Mouse (Mus musculus) mouse embryonic stem cell (cell line): ENCODE data around the gene Ccdc12.

Experiments used
- in situ Hi-C, 2 experiments: fragments of 300-500 bp; cut with MboI; formaldehyde crosslinking; loops; 1 replicate in 1 of 2; 3 replicates in 1 of 2; pipeline ENCODE4 v1.14.3; 2019 to 2020; ENCODE audit warnings: low sequenced_read_pairs in 2 of 2, low pct_unique_long_range_greater_than_20kb in 1 of 2, mixed read lengths in 1 of 2; ENCODE audit not compliant: unreplicated experiment in 1 of 2

Ccdc12 gene

DNA sequence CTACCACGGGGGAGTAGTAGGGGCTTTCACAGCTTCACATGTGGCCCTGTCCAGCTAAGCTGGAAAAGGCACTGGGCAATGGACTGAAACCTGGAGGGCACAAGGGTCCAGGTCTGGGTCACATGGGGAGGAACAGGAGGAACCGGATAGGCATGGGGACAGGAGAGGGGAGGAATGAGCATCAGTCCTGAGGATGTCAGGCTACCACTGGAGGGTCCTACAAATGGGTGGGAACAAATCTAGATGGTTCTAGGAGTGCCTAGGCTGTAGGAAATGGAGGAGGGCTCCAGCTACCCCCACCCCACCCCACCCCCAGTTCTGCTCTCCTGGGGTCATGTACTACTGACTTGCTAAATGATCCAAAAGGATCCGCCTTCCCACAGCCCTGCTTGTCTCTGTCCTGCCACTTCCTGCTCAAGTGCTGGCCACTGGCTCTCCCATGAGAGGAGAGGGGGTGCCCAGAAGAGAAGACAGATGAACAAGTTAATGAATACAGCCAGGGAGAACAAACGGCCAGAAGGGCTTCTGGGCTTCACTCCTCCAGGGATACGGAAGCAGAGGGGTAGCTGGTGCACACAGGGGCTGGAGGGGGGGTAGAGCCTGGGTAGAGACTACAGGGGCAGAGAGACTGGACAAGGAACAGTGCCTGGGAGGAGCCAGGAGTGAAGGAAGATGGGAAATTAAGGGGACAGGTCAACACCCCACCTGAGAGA, 13.3 kb upstream of the Ccdc12 start:
- in situ Hi-C loops, result no loop called here

DNA sequence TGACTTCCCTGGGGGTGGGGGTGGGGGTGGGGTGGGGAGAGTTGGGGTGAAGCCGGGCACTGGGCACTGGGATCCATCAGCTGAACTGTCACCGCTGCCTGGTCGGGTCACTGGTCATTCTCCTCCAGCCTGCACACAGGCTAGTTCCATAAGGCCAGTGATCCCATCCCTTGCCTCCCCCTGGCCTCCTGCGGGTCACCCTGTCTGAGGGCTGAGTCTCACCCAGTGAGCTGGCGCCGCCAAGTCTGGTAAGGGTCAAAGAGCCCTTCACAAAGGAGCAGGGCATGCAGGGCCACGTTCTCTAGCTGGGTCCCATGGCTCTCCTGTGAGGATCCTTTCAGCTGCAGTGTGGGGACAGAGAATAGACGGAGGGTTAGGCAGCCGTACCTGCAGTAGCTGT, 12.5 kb upstream of the Ccdc12 start:
- in situ Hi-C loops, result no loop called here

DNA sequence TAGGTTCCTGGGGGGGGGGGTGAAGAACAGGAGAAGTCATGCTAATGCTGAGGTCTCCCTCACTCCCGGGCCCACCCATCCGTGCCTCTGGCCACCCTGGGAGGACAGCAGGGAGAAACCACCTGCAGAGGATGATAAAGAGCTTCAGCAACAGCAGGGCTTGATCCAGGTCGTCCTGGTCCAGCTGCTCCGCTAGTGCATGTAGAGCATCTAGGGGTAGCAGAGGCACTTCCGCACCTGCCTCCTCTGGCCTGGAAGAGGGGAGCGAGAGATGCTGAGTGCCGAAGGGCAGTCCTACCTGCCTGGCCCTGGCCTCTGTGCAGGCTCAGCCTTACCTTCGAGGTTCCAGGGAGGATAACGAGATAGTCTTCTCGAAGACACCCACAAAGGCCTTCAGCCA, 12.0 kb upstream of the Ccdc12 start:
- in situ Hi-C loops, result no loop called here

DNA sequence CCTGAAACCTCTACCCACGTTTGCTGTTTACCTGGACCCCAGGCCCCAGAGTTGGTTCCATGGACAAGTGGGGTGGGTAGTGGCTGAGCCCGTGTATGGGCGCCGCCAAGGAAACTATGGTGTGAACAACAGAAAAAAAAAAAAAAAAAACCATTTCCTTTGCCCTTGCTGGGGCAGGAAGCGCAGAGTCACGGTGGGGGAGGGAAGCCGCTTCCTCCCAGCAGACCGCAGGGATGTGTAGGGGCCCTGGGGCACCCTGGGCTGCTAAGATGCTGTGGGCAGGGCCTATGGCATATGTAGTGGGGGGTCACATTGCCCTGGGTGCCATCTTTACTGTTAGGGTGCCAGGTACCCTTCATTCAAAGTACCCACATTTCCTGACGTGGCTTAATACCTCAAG, 11.1 kb upstream of the Ccdc12 start:
- in situ Hi-C loops, result no loop called here

DNA sequence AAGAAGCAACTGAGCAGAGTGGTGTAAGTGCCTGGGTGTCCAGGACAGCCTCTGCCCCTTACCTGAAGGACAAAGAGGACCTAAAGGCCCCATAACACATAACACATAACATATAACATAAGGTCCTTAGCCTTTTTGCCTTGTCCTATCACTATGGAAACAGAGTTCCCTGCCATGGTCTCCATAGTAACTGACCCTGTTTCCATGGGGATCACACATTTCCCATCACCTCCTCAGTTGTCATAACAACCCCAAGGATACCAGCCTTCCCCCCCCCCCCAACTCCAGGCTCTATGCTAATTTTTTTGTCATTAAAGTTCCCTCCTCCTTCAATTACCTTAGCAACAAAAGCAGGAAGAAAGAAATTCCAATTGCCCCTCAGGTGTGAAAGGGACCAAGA, 6.5 kb upstream of the Ccdc12 start:
- in situ Hi-C loops, result no loop called here

DNA sequence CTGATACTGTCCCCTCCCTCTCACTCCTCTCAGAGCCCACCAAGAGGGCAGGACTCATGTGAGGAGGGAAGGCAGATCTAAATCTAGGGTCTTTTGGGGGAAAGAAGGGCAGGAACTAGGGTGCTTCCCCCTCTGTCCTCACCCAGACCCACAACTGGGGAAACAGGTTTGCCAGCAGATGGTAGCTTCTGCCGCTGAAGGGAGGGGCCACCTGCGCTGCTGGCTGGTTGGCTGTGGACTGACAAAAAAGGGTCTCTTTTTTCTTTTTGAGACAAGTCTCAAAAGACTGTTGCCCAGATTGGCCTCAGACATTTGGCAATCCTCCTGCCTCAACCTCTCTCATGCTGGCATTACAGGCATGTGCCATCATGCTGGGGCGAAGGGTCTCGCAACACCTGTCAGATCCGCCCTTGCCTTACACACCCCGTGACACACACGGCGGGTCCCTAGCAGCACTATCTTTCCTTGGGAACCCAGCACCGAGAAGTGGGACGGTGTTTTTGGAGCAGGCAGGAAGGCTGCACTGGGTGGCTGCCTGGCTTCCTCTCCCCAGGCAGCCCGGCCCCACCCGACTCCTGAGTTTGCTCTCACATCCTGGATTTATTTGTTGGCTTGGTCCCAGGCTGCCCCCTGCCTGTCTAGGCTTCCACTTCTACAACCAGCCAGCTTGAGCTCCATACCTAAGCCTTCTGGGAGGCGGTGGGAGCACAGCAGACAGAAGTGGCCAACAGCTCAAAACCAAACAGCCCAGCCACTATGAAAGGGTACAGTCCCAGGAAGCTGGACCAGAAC, 4.2 kb upstream of the Ccdc12 start:
- in situ Hi-C loops, result no loop called here

DNA sequence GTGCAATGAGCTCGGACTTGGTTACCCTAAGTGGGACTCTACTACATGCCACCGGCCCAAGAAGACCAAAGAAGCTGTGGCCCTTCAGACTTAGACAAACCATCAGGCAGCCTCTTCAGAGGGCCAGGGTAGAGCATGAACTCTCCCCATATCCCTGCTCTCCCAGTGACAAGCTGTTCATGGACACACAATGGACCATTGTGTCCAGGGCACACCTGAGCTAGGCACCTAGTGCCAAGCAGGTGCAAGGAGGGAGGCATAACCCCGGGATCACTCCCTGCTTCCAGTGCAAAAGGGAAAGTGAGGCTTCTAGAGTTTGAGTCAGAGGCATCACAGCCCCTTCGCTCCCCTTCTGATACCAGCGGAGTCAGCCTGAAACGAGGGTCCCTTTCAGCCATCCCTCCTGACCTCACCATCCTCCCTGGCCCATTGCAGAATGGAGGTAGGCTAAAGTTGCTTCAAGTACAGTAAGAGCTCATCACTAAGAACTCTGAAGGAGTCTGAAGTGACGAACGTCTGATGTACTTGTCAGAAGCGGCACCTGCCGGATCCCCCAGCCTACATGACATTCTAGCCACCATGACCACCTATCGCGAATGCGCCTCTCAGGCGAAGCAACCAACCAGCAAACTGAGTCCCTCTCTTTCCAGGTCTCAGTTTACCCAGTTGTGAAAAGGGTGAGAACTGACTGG, 3.2 kb upstream of the Ccdc12 start:
- in situ Hi-C loops, result no loop called here

DNA sequence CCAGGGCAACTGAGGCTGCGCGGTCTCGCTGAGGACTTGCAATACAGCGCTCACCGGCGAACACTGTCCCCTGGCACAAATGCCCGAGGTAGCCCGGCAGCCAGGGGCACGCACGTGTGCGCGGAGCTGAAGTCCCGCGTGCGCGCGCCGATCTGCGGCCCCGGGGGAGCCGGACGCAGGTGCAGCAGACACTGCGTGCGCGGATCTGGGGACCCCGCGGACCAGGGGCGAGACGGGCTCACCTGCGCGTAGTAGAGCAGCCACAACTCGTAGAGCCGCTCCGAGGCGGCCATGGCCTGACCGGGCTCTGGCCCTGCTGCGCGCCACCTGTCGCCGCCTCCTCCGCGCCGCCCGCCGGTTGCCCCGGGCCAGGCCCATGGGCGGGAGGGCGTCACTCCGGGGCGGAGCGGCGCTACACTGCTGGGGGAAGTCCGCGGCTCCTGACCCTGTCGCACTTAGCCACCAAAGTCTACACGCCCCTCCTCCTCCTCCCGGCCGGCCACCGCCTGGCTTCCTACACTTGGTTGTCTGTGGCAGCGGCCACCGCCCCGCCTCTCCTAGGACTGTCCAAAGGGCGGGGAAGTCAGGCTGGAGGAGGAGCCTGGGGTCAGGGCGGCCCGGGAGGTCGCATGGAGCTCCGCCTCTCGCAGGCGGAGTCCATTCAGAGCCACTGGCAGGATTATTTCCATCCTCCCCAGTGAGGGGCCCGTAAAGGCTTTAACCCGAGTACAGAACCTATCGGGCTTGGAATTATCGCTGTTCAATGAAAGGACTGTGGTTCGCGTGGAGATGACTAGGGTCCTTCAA, 2.4 kb upstream of the Ccdc12 start, which contains the start of gene Nbeal2:
Gene Nbeal2 (minus strand): TSS at position 507 of the 807 bp plus-strand sequence.
- in situ Hi-C loops, result no loop called here

DNA sequence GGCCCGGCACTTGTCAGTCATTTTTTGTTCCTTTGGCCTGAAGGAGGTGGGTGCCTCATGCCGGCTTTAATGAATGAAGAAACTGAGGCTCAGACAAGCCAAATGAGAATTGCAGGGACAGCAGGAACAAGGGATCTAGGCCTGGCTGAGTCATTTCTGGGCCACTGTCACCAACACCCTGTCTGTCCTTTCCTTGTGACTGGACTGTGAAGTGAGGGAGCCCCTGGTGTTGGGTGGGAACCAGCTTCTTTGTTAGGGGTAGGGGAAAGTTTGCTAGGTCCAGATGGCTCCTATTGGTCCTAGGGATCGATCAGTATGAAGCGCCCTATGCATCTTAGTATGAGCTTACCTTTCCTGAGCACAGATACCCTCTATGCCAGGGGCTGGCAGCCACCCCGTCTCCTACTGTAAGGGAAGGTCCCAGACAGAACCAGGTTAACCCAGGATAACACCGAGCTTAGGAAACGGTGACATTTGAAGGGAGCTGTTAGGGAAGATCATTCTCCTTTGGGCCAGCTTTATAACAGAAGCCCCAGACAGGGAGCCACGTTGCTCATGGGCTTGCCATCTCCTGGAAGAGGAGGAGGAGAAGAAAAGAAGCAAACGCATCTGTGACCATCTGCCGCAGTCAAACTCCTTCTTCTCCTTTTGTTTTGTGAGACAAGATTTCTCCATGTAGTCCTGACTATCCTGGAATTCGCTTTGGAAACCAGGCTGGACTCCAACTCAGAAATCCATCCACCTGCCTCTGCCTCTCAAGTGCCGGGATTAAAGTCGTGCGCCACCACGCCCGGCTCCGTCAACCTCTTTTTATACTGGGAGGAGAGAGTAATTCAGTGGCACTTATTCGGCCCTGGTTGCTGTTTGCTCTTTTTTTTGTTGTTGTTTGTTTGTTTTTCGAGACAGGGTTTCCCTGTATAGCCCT, 1.3 kb upstream of the Ccdc12 start:
- in situ Hi-C loops, result no loop called here

DNA sequence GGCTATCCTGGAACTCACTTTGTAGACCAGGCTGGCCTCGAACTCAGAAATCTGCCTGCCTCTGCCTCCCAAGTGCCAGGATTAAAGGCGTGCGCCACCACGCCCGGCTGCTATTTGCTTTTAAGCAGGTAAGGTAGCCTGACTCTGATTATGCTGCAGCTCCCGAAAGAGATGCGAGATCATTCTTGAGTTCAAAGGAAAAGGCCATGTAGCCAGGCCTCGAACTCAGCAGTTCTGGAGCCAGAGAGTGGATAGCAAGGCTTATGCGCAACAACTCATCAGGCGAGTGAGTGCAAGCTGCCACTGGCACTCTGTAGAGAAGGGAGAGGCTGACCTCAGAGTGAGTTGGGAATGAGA, 674 bp upstream of the Ccdc12 start:
- in situ Hi-C loops, result no loop called here

DNA sequence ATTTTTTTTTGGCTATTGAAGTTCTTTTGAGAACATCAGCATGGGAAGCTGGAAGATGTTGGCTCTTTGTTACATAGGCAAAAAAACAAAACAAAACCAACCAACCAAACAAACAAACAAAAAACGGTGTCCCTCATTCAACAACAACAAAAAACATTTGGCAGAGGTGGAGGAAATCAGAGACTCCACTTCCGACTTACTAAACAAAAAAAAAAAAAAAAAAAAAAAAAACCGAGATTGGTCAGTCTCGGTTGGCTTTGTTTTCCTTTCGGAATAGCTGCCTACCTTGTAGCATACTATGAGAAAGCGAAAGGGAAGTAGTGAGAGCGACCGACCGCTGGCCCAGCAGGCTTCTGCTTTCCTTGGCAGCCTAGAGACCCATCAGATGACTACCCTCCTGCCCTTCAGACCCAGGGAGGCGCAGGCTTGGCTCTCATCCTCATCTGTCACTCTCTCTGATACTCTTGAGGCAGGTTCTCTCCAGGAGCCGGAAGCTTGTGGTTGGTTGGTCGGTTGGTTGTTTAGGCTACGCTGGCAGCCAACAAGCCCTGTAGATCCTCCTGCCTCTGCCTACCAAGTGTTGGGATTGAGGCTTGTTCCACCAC, 1.3 kb downstream of the Ccdc12 start:
- in situ Hi-C loops, result no loop called here

DNA sequence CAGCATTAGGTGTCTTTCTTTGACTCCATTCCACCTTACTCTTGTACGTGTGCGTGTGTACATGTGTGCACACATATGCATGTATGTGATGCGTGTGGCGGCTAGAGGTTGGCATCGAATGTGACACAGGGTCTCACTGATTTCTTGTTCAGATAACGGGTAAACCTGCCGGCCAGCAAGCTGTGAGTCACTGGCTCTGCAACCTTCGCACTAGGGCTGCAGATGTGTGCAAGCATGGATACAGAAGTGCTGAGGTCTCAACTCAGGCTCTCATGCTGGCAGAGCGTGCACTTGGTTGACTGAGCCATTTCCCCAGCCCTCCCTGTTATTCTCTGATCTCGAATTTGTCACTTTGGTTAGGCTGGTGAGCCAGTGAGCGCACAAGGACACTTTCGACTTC, 3.2 kb downstream of the Ccdc12 start:
- in situ Hi-C loops, result no loop called here

DNA sequence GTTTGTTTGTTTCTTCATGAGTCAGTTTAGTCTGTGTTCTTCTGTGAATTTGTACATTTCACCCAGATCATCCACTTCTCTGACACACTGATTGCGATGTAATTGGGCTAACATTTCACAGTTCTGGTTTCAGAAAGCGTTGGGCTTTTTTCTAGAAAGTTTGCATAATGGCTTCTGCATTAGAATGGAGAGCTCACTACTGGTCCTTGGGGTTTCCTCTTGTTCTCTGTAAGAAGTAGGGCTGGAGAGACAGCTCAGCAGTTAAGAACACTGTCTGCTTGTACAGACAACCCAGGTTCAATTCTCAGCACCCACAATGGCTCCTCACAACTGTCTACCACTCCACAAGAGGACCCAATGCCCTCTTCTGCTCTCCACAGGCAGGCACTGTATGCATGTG, 3.9 kb downstream of the Ccdc12 start:
- in situ Hi-C loops, result no loop called here

DNA sequence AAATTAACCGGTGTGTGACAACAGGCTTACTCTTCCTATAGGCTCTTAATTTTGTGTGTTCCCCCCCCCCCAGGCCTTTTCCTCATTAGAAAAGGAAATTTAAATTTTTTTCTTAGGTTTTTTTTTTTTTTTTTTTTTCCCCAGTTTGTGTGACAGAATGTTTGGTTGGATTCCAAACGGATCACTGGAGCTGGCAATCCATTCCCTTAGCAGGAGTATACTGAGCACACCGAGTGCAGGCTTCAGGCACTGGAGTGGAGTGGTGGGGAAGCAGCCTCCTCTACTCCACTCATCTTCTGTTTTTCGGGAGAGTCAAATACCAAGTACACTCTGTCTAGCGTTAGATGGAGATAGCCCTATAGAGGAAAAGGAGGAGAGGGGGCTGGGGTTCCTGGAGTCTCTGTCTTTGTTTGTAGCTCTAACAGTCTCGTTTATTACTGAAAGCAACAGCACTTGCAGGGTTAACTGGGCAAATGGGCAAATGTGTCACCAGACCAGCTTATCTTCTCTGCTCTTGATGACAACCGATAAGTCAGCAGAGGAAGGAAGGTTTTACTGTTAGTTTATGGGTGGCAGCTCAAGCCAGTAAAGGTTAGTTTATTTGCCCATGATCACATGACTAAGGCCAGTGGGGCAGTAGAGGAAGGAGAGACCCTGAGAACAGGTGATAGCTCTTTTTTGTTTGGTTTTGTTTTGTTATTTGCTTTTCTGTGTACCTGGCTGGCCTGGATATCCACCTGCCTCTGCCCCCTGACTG, 4.7 kb downstream of the Ccdc12 start:
- in situ Hi-C loops, result no loop called here

DNA sequence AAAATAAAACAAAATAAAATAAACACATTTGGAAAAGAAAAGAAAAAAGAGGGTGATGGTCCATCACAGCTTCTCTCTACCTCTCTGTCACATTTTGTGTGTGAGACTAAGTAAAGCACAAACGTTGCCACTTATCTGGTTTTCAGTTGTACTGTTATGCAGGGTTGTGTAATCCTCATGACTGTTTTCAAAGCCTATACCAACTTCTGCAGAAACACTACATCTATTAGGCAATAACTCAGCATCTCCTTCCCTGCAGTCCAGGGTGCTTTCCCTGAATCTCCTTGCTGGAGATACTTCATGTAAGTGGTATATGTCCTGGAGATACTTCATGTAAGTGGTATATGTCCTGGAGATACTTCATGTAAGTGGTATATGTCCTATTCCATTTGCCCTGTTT, 6.5 kb downstream of the Ccdc12 start:
- in situ Hi-C loops, result no loop called here

DNA sequence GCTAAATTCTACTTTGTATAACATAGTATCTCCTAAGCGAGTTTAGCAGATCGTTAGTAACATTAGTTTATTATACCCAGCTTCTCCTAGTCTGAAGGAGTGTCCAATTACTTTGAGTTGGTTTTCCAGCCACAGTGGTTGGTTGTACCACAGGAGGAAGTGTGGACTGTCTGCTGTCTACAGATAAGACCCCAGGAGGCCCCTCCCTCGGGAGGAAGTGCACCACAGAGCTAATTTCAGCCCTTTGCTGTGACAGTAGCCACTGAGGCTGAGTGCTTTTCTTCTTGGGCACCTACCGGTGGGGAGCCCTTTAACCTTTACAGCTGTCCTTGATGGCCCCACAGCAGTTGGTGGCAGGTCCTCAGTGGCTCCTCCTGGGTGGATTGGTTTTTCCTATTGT, 9.6 kb downstream of the Ccdc12 start:
- in situ Hi-C loops, result no loop called here

DNA sequence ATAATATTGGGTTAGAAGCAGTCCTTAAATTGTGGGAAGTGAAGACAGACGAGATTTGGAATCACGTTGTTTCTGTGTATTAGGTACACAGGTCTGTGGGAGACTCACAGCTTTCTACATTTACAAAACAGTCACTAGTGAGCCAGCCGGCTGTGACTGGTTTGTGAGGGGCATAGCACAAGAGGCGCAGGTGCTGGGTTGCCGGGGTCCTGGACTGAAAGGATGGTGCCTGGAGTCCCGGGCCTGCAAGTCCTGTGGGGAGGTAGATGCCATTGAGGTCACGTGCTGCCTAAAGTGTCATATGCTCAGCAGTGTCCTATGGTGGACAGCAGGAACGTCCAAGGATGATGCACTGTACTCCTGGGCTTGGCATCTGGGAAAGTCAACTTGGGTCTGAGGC, 10.1 kb downstream of the Ccdc12 start:
- in situ Hi-C loops, result no loop called here
